Mouse (Mus musculus): ENCODE results near the gene Grik4. TPM values are rescaled to one million over a fixed set of nuclear protein-coding genes. Genes with fewer than 3 reads are reported as not detected.

Grik4 gene
- total RNA-seq, 2 experiments from 2014 or later, result 17.7 to 18.3 TPM

DNA sequence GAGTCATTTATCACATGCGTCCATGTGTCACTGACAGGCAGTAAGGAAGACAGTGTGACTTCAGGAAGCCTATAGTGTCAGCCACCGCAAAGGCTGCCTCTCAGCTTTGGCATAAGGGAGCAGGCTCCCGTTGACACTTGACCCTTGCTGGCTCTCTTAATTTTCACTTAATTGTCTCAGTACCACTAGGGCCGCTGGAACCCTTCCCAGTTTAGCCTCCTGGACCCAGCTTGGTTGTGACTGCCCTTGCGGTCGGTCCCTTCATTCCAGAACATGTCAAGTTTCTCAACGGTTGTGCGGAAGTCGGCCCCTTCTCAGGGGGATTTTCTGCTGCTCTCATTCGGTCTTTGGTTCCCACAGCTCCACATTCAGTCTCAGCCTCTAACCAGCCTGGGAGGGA lies 307.8 kb downstream of the Grik4 start:
- no peak for TF ChIP-seq CTCF (IDR thresholded peaks at IDR 0.05)
- H3K4me3 ChIP-seq, result no peak overlapping the region
- DNase-seq (ENCODE audit: extremely low spot score in 1 of 2, low spot score in 2 of 2), result no peak
- intact Hi-C loops (cut with DNase I), result no loop called here
- H3K27ac ChIP-seq, result no peak overlapping the region

DNA sequence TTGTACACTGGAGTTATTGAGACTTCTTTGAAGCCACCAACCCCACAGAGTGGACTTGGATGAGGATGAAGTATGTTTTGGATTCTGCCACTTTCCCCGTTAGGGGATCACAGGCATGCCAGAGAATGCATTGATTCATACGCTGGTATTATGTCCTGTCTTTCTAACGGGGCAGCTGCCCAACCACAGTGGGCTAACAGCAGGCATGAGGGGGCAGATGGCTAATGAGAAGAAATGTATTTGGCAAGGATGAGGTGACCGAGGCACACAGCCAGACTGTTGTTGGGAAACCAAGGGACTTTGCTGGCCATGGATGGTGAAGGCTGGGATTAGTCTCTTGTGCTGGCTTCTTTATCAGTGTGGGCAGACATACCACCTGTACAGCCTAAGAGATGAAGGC lies 312.8 kb downstream of the Grik4 start:
- H3K27ac ChIP-seq, result no peak overlapping the region
- TF ChIP-seq CTCF (IDR thresholded peaks at IDR 0.05), result no peak
- intact Hi-C loops (cut with DNase I), result no loop called here
- H3K4me3 ChIP-seq, result no peak overlapping the region
- no peak for DNase-seq (ENCODE audit: extremely low spot score in 1 of 2, low spot score in 2 of 2)

DNA sequence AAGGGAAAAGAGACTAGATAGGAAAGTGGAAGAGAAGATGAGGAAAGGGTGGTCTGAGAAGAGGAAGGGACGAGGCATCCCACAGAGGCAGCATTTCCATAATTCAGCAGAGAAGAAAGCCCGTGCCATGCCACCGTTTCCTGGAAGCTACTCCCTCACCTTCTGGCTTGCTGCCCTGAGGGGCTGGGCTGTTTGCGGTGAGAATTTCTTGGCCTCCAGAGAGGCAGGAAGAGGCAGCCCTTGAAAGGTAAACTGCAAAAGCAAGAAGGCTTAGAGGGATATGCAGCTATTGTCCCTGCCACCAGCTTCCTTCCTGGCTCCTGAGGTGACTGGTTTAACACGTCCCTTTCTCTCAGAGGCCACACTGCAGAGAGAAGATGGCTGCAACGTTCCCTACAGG lies 316.7 kb downstream of the Grik4 start:
- DNase-seq (ENCODE audit: extremely low spot score in 1 of 2, low spot score in 2 of 2), result no peak
- TF ChIP-seq CTCF (IDR thresholded peaks at IDR 0.05), result no peak
- Histone ChIP-seq H3K4me3 (no peak overlapping the region), H3K27ac (no peak overlapping the region)
- intact Hi-C loops (cut with DNase I), result no loop called here

DNA sequence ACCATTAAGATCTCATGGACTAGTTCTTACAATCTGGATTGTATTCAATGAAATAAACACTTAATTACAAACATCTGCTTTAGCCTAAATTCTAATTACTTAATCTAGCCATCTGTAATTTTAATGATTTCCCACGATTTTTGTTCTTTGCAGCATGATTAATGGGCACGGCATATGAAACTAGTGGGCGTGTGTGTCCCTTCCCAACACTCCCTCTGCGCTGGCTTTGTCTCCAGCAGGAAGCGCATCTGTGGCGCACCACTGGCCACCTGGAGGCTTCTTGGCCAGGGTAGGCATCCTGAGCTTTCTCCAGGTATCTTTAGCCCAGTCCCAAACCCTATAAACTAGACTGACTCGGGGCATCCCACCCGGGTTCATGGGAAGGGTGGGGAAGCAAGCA lies 317.1 kb downstream of the Grik4 start:
- no peak overlapping the region for H3K4me3 ChIP-seq
- TF ChIP-seq CTCF (IDR thresholded peaks at IDR 0.05), result no peak
- DNase-seq (ENCODE audit: extremely low spot score in 1 of 2, low spot score in 2 of 2), result no peak
- intact Hi-C loops (cut with DNase I), result no loop called here
- H3K27ac ChIP-seq, result no peak overlapping the region

DNA sequence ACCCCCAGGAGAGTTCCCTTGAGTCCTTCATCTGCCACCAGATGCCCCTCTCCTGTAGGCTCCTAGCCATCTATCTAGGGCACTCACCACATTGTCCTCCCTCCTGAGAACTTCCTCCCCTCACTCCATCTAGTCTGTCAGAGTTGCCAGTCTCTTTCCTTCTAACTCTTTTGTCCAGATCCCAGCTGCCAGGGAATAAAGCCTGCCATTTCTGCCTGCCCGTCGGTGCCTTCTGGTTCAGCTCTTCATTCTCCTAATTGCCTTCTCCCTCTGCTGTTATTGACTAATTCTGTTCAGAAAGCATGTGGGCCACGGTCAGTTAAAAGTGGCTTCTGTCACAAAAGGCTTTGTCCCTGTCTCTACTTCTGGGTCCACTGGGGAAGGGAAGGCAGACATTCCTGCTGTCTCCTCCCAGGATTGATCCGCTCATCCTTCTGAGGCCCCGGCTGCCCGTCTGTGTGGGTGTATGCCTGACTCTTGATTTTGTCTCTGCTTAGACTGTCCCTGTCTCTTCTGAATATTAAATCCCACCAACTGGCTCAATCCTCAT lies 318.0 kb downstream of the Grik4 start:
- Histone ChIP-seq H3K4me3 (no peak overlapping the region), H3K27ac (no peak overlapping the region)
- TF ChIP-seq CTCF (IDR thresholded peaks at IDR 0.05), result no peak
- no peak for DNase-seq (ENCODE audit: extremely low spot score in 1 of 2, low spot score in 2 of 2)
- intact Hi-C loops (cut with DNase I), result no loop called here

DNA sequence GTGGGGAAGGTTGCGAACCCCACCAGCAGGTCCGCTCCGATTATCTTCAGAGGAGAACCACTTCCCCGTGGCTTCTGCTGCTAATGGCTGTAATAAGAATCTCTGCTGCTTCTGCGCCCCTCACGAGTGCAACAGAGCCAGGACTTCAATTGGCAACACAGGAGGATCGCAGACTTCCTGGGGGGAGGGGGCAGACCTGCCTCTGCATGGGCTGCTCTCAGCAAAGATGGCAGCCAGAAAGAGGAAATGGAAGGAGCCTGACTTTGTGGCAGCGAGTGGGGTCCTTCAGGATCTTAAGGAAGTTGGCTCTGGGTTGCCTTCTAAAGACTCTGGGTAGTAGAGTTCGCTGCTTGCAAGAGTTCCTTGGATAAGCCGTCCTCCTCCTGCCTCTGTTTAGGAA lies 329.9 kb downstream of the Grik4 start:
- DNase-seq (ENCODE audit: extremely low spot score in 1 of 2, low spot score in 2 of 2), result no peak
- H3K4me3 ChIP-seq, result no peak overlapping the region
- no peak overlapping the region for H3K27ac ChIP-seq
- intact Hi-C loops (cut with DNase I), result no loop called here
- no peak for TF ChIP-seq CTCF (IDR thresholded peaks at IDR 0.05)

DNA sequence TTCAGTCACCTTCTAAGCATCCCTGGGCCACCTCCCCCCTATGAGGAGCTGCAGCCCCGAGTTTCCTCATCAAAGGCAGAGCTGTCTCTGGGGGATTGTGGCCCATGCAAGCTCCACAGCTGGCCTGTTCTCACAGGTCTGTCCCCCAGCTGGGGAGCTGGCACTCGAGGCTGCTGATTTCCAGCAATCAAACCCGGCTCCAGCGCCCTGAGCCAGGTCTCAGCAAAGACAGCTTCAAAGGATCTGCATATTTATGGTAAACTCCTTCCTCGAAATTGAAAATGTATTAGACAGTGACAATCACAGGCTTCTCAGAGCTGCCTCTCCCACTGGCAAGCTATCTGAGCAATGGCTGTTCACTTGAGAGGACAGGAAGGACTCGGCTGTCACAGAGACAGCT lies 330.5 kb downstream of the Grik4 start:
- TF ChIP-seq CTCF (IDR thresholded peaks at IDR 0.05), result no peak
- peak overlapping the region; percentile 49 for H3K27ac ChIP-seq
- no peak overlapping the region for H3K4me3 ChIP-seq
- no peak for DNase-seq (ENCODE audit: extremely low spot score in 1 of 2, low spot score in 2 of 2)
- intact Hi-C loops (cut with DNase I), result no loop called here

DNA sequence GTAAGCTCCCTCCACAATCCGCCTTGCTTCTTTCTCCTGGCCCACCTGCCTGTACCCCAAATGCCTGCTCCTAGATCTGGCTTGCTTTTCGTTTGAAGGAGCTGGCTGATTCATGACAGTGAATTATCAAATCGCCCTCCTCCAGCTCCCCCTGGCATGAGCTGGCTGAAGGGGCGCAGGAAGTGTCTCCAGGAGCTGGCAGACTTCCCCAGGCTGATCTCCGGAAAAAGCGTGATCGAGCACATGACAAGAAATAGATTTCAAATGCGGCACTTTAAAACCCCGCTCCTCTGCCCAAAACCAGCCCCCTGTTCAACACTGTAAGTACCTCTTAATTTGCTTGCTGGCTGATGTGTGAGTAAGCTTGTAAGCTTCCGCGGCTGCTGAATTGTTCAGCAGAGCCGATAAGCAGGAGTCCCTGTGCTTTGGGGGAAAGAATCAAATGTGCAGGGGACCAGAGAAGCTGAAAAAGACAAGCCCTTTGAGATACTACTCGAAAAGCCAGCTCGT lies 331.8 kb downstream of the Grik4 start:
- Histone ChIP-seq H3K4me3 (no peak overlapping the region), H3K27ac (peak overlapping the region; percentile 48)
- no peak for DNase-seq (ENCODE audit: extremely low spot score in 1 of 2, low spot score in 2 of 2)
- intact Hi-C loops (cut with DNase I), result no loop called here
- TF ChIP-seq CTCF (IDR thresholded peaks at IDR 0.05), result no peak

DNA sequence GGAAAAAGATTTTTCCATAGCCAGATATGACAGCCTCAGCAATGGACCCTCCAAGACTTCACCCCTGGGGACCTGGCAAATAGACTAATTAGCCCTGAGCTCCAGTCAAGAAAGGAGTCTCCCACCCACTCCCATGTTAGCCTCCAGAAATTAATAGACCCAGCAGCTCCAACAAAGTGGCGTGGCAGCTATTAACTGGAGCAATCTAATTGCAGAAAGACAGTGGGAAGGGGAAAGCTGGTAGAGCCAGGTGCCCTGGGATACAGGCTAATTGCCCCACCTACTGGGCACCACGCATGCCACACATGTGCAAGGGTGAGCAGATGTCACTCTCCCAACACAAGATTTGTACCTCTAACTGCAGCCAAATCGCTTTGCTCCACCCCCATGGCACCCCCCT lies 342.8 kb downstream of the Grik4 start:
- TF ChIP-seq CTCF (IDR thresholded peaks at IDR 0.05), result no peak; the same call in 1 of the 2 replicates
- intact Hi-C loops (cut with DNase I), result no loop called here
- Histone ChIP-seq H3K27ac (no peak overlapping the region), H3K4me3 (no peak overlapping the region)
- no peak for DNase-seq (ENCODE audit: extremely low spot score in 1 of 2, low spot score in 2 of 2)

DNA sequence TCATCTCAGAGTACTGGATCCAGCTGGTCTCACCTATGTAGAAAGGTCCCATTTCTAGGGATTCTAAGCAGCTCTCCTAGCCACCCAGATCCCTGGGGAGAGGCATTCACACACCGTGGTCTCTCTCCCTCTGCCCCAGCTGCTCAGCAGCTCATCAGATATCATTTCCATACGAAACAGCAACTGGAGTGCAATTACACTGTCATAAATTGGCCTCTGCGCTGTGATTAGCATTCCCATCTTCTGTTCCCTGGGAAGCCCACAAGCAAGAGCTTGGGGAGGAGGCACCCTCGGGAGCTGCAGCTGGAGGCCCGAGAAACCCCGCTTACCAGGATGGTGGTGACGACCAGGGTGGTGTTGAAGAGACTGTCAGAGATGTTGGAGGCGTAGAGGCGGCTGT lies 346.8 kb downstream of the Grik4 start:
- H3K27ac ChIP-seq, result no peak overlapping the region
- no peak for TF ChIP-seq CTCF (IDR thresholded peaks at IDR 0.05)
- DNase-seq (ENCODE audit: extremely low spot score in 1 of 2, low spot score in 2 of 2), result no peak
- intact Hi-C loops (cut with DNase I), result no loop called here
- H3K4me3 ChIP-seq, result no peak overlapping the region

DNA sequence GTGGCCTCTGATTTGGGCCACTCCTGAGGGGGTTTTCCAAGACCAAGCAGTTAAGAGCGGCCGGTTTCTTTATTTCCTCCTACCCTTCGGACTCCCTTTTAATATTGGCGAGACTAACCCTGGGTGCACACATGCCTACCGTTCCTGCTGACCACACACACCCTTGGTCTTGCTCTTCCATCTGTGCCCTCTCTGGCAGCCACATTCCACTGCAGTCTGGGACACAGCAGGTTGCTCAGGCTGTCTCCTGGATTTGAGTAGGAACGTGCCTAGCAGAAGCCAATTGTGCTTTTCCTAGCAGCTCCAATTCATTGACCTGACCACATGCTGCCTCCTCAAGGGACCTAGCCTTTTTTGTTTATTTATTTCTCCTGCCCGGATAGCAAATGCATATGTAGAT lies 365.8 kb downstream of the Grik4 start:
- TF ChIP-seq CTCF (IDR thresholded peaks at IDR 0.05), result no peak

DNA sequence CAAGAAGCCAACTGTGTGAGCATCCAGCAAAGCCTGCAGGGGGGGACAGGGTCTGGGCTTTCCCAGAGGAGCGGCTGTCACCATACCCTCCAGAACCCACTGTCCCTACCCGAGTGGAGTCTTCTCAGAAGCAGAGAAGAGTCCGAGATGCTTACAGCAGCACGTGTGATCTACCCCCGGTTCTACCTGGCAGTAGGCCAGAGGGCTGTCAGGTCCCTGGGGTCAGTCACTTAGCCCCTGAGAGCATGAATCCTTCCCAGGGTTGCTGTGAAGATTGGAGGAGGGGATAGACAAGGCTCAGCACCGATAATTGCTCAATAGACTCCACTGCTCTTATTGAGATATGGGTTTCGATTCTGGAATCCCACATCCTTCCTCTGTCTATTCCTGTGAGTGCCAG lies 366.2 kb downstream of the Grik4 start:
- intact Hi-C loops (cut with DNase I), result no loop called here
- no peak for DNase-seq (ENCODE audit: extremely low spot score in 1 of 2, low spot score in 2 of 2)
- TF ChIP-seq CTCF (IDR thresholded peaks at IDR 0.05), result no peak
- H3K4me3 ChIP-seq, result no peak overlapping the region
- no peak overlapping the region for H3K27ac ChIP-seq

More for the DNA sequence above, 365.8 kb downstream of the Grik4 start:
- Histone ChIP-seq H3K27ac (no peak overlapping the region), H3K4me3 (no peak overlapping the region)
- intact Hi-C loops (cut with DNase I), result no loop called here
- no peak for DNase-seq (ENCODE audit: extremely low spot score in 1 of 2, low spot score in 2 of 2)

DNA sequence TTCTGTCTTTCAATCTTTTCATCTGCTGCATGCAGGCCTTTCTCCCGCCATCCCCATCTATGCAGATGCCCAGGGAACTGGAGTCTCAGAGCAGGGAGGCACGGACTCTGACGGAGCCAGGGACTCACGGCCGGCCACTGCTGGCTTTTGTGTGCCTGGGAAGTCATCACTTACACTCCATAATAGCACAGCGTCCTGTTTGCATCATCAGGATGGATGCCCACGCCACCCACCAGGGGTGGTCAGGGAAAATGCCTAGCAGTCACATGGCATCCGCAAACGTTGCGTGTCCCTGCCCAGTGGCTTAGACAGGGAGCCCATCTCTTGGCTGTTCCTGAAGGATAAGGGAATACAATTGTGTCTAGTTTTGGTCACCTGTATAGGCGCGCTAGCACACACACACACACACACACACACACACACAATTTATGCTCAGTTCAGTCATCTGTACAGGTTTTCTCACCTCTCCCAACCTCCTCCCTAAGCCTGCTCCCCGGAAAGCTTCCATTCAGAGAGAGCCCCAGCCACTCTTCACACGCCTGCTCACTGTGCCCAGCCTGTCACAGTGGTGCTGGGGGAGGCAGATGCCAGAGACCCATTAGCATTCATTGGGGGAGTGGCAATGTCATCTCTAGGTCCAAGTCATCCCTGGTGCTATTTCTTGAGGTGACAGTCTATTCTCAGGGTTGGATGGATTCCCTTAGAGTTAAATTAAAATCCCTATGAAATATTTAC lies 370.5 kb downstream of the Grik4 start:
- Histone ChIP-seq H3K27ac (no peak overlapping the region), H3K4me3 (no peak overlapping the region)
- intact Hi-C loops (cut with DNase I), result loop anchor here (1.0 kb wide), 1 partner anchor 371 kb away; the partner anchor contains the start of gene Grik4
- peak; percentile 29 to 54 for DNase-seq (ENCODE audit: extremely low spot score in 1 of 2, low spot score in 2 of 2)
- TF ChIP-seq CTCF (IDR thresholded peaks at IDR 0.05), result no peak

All from left cerebral cortex, adult 2 months (tissue).